In genomic region chr1:132298801-132299464, GRCm38 (mm10) we compare ENCODE assay signal across 8 mouse cellular contexts. TPM values are rescaled to one million over a fixed set of nuclear protein-coding genes. Genes with fewer than 3 reads are reported as not detected.
A peak's percentile ranks its signal among the peaks of the same experiment; 100 is the strongest.
DNase-seq lines count a peak whose midpoint lies in the region; ATAC-seq lines count a peak whose summit lies in the region.

No protein-coding gene starts in this region.

- ATAC-seq in heart, embryonic 16.5 days (replicated peaks; ENCODE audit: extremely low read depth, insufficient read depth, low FRiP score): peak; percentile 38; the same call in 1 of the 2 replicates
- ATAC-seq in midbrain, embryonic 11.5 days (ENCODE audit: low FRiP score): peak; percentile 58

- DNase-seq in thymus, postnatal 4 days: peak; percentile 32
- no peak for DNase-seq in thymus, postnatal 36 days
- peak; percentile 70 to 74 for DNase-seq in cerebellum, postnatal 25 days
- peak; percentile 55 to 75 for DNase-seq in kidney, postnatal 25 days
- DNase-seq in midbrain, embryonic 11.5 days (ENCODE audit: low spot score, missing footprints): peak; percentile 91
- peak; percentile 63 for DNase-seq in testis, postnatal 10 days (ENCODE audit: low spot score)
- no peak for DNase-seq in frontal cortex, postnatal 10 days (ENCODE audit: low spot score in 2 of 2)

- H3K36me3 ChIP-seq in heart, embryonic 16.5 days (ENCODE audit: control insufficient read depth, insufficient read depth): no peaks in the 10 kb centered on the region
- no peaks in the 10 kb centered on the region for H3K36me3 ChIP-seq in midbrain, embryonic 11.5 days (ENCODE audit: control insufficient read depth, insufficient read depth, low read length)

- no peak overlapping the region for H3K27ac ChIP-seq in heart, embryonic 16.5 days (ENCODE audit: low read length)
- H3K27ac ChIP-seq in midbrain, embryonic 11.5 days (ENCODE audit: low read depth, low read length): peak overlapping the region; percentile 69

- H3K27me3 ChIP-seq in heart, embryonic 16.5 days (ENCODE audit: control insufficient read depth, insufficient read depth, low read length): peaks cover 21% of the 10 kb centered on the region
- peaks cover 8% of the 10 kb centered on the region; the same call in 1 of the 2 replicates for H3K27me3 ChIP-seq in midbrain, embryonic 11.5 days (ENCODE audit: control insufficient read depth, insufficient read depth, low read length)

- peaks cover 7% of the 10 kb centered on the region for H3K4me1 ChIP-seq in heart, embryonic 16.5 days (ENCODE audit: control insufficient read depth, insufficient read depth, low read length)
- H3K4me1 ChIP-seq in midbrain, embryonic 11.5 days (ENCODE audit: control insufficient read depth, insufficient read depth, low read length): peaks cover 33% of the 10 kb centered on the region

- H3K4me2 ChIP-seq in heart, embryonic 16.5 days (ENCODE audit: low read depth, low read length): peak overlapping the region; percentile 99
- H3K4me2 ChIP-seq in midbrain, embryonic 11.5 days: peak overlapping the region; percentile 99

- WGBS in heart, embryonic 16.5 days: 2% methylated on average over 57 of the region's 71 CpGs
- WGBS in midbrain, embryonic 11.5 days: 1% methylated on average over 70 of the region's 71 CpGs

- no peaks in the 10 kb centered on the region for H3K9me3 ChIP-seq in heart, embryonic 16.5 days (replicated peaks; ENCODE audit: control insufficient read depth, low read length)
- H3K9me3 ChIP-seq in midbrain, embryonic 11.5 days (ENCODE audit: control insufficient read depth, low read length): no peaks in the 10 kb centered on the region

- peak overlapping the region; percentile 77 for H3K9ac ChIP-seq in heart, embryonic 16.5 days (ENCODE audit: low read length)
- peak overlapping the region; percentile 91 for H3K9ac ChIP-seq in midbrain, embryonic 11.5 days (ENCODE audit: low read length)

- peak overlapping the region; percentile 68 for H3K4me3 ChIP-seq in heart, embryonic 16.5 days (ENCODE audit: low read length)
- peak overlapping the region; percentile 66 for H3K4me3 ChIP-seq in midbrain, embryonic 11.5 days (ENCODE audit: low read depth, low read length)

RNA-seq across cellular contexts. Expression of gene Klhdc8a, which starts 0.5 kb away (rescaled TPM):
- polyA plus RNA-seq in heart, embryonic 16.5 days (2015; fragmentation: Nextera tagmentation; extraction: Ambion mirVana): 0.49 and 0.62 TPM in 2 replicates
- polyA plus RNA-seq in midbrain, embryonic 11.5 days (2014; fragmentation: Nextera tagmentation; extraction: Ambion mirVana): 3.5 and 4.5 TPM in 2 replicates

RNA-seq across cellular contexts. Expression of gene Nuak2, which starts 17.0 kb away (rescaled TPM):
- polyA plus RNA-seq in heart, embryonic 16.5 days (2015; fragmentation: Nextera tagmentation; extraction: Ambion mirVana): 3.4 and 4.3 TPM in 2 replicates
- 100 and 105 TPM in 2 replicates for polyA plus RNA-seq in midbrain, embryonic 11.5 days (2014; fragmentation: Nextera tagmentation; extraction: Ambion mirVana)

Comparison
In these comparisons a context has a peak if more than half of its experiments do, and no peak if none do; other contexts are left out.
1. DNase-seq: peak in thymus, postnatal 4 days (single experiment), cerebellum, postnatal 25 days (2 of 2), kidney, postnatal 25 days (2 of 2), midbrain, embryonic 11.5 days (single experiment) and testis, postnatal 10 days (single experiment); none in thymus, postnatal 36 days (0 of 2) and frontal cortex, postnatal 10 days (0 of 2).
2. RNA of gene Nuak2, which starts 17.0 kb away (polyA plus RNA-seq): 100 to 105 TPM in midbrain, embryonic 11.5 days; 3.4 to 4.3 TPM in heart, embryonic 16.5 days; every median in the first group is over 10 times any median in the second.